Mouse (Mus musculus): ENCODE measurements around the gene Hpcal1.

DNA sequence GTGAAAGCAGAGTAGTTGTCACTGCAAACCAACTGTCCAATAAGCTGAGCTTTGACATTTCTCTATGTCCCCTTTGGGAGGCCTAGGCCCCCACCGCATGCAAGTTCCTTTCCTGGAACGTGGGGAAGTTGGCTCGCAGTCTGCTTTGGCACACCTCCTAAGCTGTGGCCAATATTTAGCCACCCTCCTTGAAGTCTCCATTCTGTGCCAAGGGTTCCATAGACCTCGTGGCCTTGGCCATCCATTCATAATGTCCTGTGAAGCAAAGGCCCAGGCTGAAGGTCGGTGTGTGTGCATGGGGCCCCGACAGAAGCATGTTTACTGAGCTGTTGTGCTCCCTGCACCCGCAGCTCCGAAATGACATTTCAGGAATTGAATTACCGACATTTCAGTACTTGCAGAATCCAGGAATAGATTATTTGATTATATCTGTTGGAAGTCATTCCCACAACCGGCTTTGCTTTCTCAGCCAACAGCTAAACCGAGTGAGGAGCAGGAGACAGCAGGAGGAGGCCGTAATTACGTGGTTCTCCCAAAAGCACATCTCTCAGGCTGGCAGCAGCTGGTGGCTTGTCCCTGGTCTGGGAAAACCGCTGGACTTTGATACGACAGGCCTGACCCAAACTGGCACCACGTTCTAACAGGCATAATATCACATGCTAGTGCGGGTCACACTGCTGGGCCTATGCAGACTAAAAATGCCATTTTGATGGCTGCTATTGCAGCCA, 51.1 kb downstream of the Hpcal1 start:
- TF ChIP-seq POLR2A (IDR thresholded peaks at IDR 0.05; ENCODE audit: borderline replicate concordance, insufficient read depth, low read length) (no peak), CTCF (IDR thresholded peaks at IDR 0.05; ENCODE audit: borderline replicate concordance, insufficient read depth, low read depth, low read length) (no peak)

Measured in cerebellum, adult 2 months (tissue).